Mouse (Mus musculus) pancreas, adult 10 weeks (tissue): ENCODE measurements around the gene Lemd1. TPM values are rescaled to one million over a fixed set of nuclear protein-coding genes. Genes with fewer than 3 reads are reported as not detected.

Experiments
- polyA plus RNA-seq: library from polyadenylated mRNA; stranded (reverse); fragments of 350-450 nt; fragmentation: Illumina TruSeq; extraction: RNeasy Lipid Tissue Mini Kit (QIAGEN cat#74804); gene quantifications from one replicate; pipeline ENCODE4 v1.2.3, GENCODE M21; 2015; ENCODE audit warnings: low read depth, low replicate concordance; ENCODE audit not compliant: insufficient read depth

The Lemd1 gene
- not detected for polyA plus RNA-seq

GRCm38 (mm10) chr1:132191093-132191785 lies at the start of gene Lemd1, which contains the start of gene AC124108.1:
Gene Lemd1 (plus strand): TSS chr1:132191431.
Gene AC124108.1 (plus strand): TSS chr1:132191457.

DNA sequence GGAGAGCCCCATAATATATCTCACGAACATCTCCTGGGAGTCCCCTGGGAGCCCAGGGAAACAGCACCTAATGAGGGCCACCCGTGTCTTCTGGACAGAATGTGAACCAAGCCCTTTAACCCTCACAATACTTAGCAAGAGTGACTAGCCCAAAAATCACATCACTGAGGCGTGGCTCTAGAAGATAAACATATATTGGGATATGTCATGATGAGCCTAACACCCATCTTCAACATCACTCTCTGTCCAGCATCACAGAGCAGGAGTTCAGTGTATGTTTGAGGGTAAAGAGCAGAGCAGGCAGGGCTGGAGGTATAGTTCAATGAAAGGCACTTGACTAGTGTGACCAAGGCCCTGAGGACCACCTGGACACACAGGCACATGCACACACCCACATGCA lies 38.4 kb downstream of the Lemd1 start, which contains the start of gene Gm10188:
TSS of gene Gm10188 (minus strand) at position 101 of the 400 bp plus-strand sequence.

DNA sequence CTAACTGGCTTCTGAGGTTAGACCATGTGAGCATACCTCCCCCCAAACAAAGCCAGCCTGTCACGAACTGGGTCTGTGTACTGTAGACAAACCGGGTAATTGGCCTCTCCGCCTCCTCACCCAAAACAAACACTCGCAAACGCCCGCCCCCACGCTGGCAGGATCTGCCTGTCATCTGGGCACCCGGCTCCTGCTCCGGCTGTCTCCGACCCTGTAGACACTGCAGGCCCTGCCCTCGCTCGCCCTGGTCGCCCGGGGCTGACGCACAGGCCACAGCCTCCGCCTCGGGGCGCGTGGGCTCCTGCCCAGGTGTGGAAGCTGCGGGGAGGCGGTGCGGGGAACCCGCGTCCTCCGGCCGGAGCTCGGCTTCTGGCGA lies 107.2 kb downstream of the Lemd1 start, which contains the start of gene Klhdc8a:
TSS of gene Klhdc8a (plus strand) at position 202 of the 376 bp plus-strand sequence.

Other genes starting within 250 kb of the Lemd1 start
- gene Slc45a3, start 228.5 kb upstream of the Lemd1 start, polyA plus RNA-seq = 0.55 TPM
- 11.0 TPM for gene Elk4, start 183.8 kb upstream of the Lemd1 start, polyA plus RNA-seq
- 2.4 TPM for gene Mfsd4a, start 123.4 kb upstream of the Lemd1 start, polyA plus RNA-seq
- gene Cdk18, start 51.7 kb upstream of the Lemd1 start, polyA plus RNA-seq = 9.9 TPM
- not detected for gene AC124108.1, start within 50 bp of the Lemd1 start, polyA plus RNA-seq
- gene Gm10188, start 38.3 kb downstream of the Lemd1 start, polyA plus RNA-seq = not detected
- 0.92 TPM for gene Klhdc8a, start 107.2 kb downstream of the Lemd1 start, polyA plus RNA-seq
- gene Nuak2, start 124.7 kb downstream of the Lemd1 start, polyA plus RNA-seq = 1.7 TPM
- 6.9 TPM for gene Tmcc2, start 199.8 kb downstream of the Lemd1 start, polyA plus RNA-seq
- 3.6 TPM for gene Dstyk, start 226.1 kb downstream of the Lemd1 start, polyA plus RNA-seq